Mouse (Mus musculus): Measurements from ENCODE around the gene Pold1.

Pold1 gene

DNA sequence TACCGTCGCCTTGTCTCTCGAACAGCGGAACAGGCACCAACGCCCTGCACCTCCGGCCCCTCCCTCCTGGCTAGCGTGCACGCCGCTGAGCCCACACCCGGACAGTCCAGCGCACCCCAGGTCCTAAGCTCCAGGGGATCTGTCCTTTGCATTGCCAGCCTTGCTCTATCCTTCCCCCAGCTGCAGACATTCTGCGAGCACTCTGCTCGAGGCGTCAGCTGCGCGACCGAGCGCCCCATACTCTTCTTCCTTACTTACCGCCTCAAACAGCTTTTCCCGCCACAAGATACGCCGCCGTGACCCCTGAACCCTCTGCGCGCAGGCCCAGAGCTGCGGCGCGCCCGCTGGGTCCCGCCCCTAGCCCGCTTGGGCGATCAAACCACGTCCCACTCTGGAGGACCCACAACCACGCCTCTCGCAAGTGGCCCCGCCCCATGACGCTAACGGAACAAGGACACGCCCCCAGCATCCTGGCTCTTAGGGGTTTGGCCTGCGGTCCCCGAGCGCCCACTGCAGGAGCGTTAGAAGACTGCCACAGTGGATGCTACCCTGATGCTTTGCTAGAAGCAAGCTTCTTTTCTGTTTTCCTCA lies at the start of gene Pold1:
TSS of gene Pold1 (minus strand) at position 353 of the 591 bp plus-strand sequence.
- peak; percentile 100 for DNase-seq (ENCODE audit: low spot score)

DNA sequence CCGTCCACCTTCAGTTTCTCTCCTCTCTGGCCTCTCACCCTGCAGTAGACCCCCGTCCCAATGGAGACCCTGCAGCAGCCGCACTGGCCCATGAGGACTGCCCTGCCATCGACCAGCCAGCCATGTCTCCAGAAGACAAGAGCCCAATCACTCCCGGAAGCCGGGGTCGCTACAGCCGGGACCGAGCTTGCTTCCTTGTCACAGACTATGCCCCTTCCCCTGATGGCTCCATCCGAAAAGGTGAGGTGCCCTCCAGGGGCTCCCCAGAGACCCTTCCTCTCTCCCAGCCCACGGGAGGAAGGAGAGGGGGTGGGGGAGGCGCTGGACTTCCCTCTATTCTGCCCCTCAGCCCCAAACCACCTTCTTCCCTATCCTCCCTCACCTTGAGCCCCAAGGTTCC lies 49.7 kb upstream of the Pold1 start:
- no peak for DNase-seq (ENCODE audit: low spot score)

DNA sequence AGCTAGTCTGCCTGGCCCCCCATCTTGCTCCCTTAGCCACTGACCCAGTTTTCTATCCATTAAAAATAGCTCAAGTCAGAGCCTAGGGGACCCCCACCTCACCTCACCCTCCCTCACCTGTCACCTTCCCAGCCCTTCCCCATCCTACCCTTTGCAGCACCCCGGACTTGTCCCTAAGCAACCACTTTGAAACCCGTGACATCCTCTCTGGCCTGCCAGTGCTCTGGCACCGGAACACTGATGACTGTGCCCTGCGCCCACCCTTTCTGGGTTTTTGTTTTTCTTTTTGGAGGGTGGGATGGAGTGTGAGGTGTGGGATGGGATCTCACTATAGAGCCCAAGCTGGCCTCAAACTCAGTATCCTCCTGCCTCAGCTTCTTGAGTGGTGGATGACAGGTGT lies 49.0 kb upstream of the Pold1 start:
- no peak for DNase-seq (ENCODE audit: low spot score)

DNA sequence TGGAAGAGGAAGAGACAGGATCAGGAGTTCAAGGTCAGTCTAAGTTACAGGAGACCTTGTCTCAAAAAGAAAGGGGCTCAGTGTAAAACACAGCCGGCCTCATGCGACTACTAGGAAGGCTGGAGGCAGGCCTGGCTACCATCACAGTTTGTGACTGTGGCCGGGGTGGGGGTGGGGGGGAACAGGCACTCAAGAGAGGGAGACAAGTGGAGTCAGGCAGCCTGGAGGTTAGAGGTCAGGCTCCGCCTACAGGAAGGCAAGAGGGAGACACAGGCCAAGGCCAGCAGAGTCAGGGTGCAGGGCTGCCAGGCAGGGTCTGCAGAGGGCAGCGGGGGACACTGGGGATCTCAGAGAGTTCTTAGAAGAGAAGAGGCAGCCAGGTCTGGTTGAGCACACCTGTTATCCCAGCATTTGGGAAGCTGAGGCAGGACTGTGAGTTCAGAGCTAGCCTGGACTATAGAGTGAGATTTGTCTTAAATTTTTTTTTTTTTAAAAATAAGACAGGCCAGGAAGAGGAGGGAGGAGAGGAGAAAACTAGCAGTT lies 48.4 kb upstream of the Pold1 start:
- DNase-seq (ENCODE audit: low spot score), result peak; percentile 21

DNA sequence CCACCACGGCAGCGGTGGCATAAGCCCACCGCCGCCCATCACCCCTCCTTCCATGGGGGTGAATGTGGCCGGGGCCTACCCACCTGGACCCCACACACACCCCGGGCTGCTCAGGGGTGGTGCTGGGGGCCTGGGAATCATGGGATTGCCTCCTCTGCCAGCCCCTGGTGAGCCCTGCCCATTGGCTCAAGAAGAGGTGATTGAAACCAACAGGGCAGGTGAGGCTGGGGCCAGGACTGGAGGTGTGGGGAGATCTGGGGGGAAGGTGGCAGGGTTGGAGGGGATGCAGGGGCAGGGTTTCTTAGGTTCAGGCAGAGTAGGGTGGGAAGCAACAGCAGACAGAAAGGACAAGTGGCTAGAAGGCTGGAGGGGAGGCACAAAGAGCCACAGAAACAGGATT lies 47.4 kb upstream of the Pold1 start:
- no peak for DNase-seq (ENCODE audit: low spot score)

DNA sequence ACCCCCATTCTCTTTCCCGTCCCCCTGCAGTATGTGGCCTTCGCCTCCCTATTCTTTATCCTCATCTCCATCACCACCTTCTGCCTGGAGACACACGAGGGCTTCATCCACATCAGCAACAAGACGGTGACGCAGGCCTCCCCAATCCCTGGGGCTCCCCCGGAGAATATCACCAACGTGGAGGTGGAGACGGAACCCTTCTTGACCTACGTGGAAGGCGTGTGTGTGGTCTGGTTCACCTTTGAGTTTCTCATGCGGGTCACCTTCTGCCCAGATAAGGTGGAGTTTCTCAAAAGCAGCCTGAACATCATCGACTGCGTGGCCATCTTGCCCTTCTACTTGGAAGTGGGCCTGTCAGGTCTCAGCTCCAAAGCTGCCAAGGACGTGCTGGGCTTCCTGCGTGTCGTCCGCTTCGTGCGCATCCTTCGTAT lies 46.5 kb upstream of the Pold1 start:
- no peak for DNase-seq (ENCODE audit: low spot score)

DNA sequence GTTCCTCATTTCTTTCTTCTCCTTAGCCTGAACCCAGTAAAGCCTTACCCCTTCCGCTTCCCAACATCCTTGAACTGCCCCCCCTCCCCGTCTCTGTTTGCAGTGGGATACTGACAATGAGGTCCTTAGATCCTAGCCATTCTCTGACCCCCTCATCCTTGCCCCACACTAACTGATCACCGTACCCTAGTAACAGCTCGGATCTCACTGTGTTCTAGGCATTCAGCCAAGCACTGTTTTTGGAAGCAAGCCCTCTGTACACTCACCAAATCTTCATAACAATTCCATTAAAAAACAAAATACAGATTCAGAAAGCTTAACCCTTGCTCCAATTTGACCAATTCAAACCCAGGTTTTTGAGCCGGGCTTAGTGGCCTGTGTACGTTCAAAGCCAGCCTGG lies 45.6 kb upstream of the Pold1 start:
- DNase-seq (ENCODE audit: low spot score), result no peak

DNA sequence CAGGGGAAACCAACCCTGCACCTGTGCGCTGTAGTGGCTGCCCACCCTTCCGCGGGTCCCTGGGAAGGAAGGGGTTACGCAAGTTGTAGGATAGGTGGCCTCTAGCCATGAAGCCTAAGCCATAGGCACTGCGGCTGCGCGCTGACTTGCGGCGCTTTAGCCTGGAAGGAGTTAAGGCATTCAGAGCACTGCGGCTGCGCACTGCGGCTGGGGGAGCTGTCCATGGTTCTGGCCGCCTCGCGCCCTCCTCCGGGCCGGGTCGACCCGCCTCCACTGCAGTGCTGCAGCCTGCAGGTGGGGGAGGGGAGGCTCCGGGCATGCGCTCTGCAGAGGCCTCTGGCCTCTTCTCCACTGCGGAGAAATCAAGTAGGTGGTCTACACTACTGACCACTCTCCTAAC lies 45.1 kb upstream of the Pold1 start:
- peak; percentile 94 for DNase-seq (ENCODE audit: low spot score)

DNA sequence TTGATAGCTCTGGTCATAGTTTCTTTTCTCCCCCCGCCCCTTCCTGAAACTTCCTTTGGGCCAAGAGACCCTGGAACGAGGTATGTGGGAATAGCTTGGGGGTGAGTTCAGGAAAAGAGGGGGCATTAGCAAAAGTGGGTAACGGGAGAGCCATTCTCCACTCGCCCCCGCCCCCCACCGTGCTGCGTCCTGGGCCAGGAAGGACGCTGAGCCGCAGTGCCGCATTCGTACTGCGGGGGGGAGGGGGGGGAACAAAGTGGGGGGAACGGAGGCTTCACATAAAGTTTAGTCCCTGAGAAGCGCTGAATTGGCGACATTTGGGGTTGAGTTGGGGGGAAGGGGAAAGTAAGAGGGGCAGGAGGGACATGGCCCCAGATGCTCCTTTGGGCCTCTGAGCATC lies 44.4 kb upstream of the Pold1 start:
- no peak for DNase-seq (ENCODE audit: low spot score)

DNA sequence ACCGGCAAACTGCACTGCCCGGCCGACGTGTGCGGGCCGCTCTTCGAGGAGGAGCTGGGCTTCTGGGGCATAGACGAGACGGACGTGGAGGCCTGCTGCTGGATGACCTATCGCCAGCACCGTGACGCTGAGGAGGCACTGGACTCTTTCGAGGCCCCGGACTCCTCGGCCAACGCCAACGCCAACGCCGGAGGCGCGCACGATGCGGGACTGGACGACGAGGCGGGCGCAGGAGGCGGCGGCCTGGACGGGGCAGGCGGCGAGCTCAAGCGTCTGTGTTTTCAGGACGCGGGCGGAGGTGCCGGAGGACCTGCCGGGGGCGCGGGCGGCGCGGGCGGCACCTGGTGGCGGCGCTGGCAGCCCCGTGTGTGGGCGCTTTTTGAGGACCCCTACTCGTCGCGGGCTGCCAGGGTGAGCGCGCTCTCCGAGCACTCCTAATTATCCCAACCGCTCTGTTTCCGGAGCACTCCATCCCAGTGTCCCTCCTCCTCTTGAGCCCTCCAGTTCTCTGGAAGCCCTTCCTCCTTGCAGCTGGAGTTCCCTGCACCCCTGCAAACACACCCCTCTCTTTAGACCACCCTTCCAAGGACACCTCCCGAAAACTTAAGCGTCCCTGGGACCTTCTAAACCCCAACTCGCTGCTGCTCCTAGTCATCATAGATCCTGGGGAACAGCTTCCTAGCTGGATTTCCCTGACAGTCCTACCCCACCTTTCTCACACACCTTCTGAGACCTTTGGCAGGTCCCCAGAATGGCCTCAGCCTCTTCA lies 42.9 kb upstream of the Pold1 start:
- peak; percentile 27 for DNase-seq (ENCODE audit: low spot score)

DNA sequence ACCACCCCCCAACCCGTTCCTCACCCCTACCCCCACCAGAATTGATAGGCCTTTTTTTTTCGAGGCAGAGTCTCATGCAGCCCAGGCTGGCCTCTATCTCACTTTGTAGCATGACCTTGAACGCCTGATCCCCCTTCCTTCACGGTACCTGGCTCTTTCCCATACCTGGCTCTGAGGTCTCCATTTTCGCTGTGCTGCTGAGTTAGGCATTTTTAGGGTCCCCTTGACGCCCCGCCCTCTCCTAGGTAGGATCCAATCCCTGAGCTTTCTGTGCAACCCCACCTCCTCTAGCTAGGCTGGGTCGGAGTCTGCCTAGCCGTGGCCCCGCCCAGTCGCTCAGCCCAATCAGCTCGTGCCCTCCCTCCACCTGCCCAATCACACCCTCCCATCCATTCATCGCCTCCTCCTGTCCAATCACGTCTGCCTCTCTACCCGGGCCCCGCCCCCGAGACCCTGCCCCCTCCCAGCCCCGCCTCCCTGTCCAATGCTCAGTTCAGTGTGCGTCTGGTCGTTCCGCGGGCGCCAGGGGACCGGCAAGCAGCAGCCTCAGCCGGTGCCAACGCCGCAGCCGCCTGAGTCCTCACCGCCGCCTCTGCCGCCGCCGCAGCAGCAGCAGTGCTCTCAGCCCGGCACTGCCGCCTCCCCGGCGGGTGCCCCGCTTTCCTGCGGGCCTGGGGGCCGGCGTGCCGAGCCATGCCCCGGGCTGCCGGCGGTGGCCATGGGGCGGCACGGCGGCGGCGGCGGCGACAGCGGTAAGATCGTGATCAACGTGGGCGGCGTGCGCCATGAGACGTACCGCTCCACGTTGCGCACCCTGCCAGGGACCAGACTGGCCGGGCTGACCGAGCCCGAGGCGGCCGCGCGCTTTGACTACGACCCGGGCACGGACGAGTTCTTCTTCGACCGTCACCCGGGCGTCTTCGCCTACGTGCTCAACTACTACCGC lies 42.0 kb upstream of the Pold1 start, which contains the start of gene Kcnc3:
TSS of gene Kcnc3 (plus strand) at position 263 of the 946 bp plus-strand sequence.
- DNase-seq (ENCODE audit: low spot score), result peak; percentile 97

DNA sequence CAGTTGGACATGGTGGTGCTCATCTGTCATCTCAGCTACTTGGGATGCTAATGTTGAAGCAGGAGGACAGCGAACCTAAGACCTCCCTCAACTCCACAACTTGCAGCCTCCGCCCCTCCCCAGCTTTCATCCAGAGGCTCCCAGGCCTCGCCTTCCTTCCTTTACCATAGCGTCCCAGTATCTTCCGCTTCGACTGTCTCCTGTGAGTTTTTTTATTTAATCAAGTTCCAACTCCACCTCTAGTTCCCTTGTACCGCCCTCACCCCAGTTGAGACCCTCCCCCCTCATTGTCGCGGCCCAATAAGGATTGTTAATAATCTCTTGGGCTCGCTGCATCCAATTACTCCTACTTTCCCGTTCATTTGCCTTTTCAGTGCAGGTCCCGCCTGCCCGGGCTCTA lies 41.3 kb upstream of the Pold1 start:
- peak; percentile 43 for DNase-seq (ENCODE audit: low spot score)

DNA sequence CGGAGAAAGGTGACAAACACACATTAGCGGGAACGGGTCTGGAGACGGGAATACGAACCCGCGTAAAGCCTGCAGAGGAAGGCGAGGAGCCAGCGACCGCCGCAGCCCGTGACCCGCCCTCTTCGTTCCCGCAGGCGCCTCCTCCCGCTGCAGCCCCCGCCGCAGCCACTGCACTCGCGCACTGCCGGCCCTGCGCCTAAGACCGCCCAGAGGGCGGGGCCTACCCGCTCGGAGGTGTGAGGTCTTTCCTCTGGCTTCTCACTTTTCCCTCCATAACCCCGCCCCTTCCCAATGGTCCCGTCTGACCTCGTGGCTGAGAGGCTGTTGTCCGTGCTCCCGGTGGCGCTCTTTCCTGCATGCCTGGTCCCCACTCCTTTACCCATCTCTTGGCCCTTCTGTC lies 40.5 kb upstream of the Pold1 start:
- DNase-seq (ENCODE audit: low spot score), result peak; percentile 87

DNA sequence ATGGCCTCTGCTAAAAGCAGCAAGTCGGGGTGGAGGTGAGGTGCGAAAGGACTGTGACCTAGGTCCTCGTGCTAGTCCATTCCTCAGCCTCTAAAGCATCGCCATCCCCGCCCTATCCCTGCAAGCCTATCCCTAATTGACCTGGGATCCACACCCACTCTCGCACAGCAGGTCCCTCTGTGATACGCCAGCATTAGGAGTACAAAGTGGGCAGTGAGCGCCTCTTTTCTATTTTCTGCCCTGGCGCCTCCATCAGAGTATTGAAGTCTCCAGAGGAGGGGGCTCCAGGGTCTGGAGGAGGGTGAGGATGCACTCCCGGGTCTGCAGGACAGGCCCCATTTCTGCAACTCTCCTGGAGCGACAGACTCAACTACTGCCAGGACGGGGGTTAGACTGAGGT lies 39.7 kb upstream of the Pold1 start:
- no peak for DNase-seq (ENCODE audit: low spot score)

DNA sequence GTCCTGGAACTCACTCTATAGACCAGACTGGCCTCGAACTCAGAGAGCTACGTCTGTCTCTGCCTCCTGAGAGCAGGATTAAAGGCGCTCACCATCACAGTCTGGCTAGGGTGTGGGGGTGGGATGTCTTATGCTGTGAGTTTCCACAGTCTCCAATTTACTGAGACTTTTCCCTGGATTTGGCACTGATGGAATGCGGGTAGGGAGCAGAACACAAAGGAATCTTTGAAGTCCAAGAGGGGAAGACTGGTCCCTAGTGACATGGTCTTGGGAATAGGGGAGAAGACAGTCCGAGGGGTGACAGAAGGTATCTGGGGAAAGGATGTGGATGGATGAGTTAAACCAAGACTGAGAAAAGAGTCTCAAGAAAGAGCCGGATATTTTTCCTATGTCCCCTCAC lies 39.0 kb upstream of the Pold1 start:
- no peak for DNase-seq (ENCODE audit: low spot score)

DNA sequence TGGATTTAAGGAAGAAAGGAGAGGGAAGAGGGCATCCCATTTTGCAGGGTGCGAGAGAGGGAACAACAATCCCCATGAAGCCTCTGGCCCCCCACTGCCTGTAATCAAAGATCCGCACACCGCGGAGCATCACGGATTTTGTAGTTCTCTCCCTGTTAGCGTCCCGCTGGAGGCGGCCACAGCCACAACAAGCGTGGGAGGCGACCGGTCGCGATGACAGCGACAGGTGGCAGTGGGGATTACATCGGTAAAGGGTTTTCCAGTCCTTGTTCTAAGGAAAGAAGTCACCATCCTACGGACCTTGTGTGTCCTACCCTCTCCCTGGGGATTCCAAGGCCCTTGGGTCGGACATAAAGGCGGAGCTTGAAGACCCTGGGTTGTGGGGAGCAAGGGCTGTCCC lies 38.3 kb upstream of the Pold1 start:
- peak; percentile 88 for DNase-seq (ENCODE audit: low spot score)

DNA sequence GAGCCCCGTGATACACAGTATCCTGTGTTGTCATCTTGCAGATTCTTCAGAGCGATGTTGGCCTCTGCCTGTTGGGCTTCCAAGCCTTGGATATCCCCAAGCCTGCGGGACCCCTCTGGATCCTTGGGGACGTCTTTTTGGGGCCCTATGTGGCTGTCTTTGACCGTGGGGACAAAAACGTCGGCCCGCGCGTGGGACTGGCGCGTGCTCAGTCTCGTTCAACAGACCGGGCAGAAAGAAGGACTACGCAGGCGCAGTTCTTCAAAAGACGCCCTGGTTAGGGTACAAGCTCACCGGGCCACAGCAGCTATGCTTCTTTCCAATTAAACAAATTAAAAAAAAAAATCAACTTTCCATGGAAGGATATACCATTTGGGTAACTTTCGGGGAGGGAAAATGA lies 37.9 kb upstream of the Pold1 start:
- no peak for DNase-seq (ENCODE audit: low spot score)

DNA sequence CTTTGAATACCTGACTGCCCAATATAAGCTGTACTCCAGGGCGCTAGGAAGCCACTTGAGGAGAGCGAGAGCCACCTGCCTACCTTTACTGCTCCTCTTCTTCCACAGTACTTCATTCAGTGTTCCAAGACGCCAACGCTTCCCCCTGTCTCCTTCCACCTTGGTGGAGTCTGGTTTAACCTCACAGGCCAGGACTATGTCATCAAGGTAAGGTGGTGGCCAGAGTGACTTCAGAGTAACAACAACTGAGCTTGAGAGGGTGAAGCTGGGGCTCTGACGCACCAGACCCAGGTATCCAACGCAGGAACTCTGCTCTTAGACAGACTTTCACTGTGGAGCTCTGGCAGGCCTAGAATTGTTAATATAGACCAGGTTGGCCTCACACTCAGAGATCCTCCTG lies 37.0 kb upstream of the Pold1 start:
- no peak for DNase-seq (ENCODE audit: low spot score)

DNA sequence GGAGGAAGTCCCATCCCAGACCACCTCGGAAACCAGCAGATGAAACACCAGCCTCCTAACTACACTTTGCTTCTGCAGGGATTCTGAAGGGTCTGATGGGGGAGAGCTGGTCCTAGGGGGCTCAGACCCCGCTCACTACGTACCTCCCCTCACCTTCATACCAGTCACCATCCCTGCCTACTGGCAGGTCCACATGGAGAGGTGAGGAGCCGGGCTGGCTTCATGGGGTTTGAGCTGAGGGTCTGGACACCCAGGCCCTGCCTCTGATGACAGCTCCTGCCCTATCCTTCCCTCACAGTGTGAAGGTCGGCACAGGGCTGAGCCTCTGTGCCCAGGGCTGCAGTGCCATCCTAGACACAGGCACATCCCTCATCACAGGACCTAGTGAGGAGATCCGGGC lies 36.3 kb upstream of the Pold1 start:
- no peak for DNase-seq (ENCODE audit: low spot score)

DNA sequence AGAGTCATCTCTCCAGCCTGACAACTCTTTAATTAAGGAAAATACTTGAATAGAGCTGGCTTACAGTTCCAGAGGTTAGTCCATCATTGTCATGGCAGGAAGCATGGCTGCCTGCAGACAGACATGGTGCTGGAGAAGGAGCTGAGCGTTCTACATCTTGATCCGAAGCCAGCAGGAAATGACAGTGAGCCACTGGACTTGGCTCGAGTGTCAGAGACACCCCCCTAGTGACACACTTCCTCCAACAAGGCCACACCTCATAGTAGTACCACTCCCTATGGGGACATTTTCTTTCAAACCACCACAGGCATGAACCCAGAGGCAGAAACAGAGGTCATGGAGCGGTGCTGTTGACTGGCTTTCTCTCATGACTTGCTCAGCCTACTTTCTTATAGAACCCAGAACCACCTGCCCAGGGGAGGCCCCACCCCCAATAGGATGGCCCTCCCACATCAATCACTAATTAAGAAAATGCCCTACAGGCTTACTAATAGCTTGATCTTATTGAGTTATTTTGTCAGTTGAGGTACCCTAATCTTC lies 35.7 kb upstream of the Pold1 start:
- DNase-seq (ENCODE audit: low spot score), result no peak

DNA sequence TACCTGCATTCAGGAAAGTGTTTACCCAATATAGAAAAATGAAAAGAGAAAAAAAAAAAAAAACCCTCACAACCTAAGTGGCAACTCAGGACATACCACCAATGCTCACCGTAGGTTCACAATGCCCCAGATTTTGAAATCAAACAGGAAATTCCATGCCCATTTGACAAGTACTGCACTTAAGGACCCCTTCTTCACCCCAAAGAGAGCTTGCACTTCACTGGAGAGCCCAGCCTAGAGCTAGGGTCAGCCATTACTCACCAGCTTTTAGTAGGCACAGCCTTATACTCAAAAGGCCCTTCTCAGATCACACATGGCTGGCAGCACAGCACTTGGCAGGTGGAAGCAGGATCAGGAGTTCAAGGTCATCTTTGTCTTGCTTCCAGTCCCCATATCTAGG lies 34.5 kb upstream of the Pold1 start:
- DNase-seq (ENCODE audit: low spot score), result no peak

DNA sequence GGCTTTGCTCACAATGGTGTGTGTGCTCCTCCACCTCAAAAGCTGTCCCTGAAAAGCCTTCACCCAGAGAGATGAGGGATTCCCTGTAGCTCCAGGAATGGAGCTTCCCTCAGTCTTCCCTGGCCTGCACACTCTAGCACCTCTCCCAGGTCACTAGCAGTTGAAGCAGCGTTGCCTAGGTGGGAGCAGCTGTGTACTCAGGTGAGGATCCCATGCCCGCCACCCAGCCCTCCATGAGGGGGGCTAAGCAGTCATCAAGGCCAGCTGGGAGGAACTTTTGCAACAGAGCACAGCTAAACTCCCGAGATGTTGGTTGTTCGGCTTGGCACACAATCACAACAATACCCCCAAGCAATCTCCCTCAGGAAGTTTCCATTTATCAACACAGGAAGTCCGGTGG lies 34.1 kb upstream of the Pold1 start:
- DNase-seq (ENCODE audit: low spot score), result no peak

Measured in embryo, embryonic 10 days (tissue).